Mouse (Mus musculus) ovary, postnatal 10 days (tissue): ENCODE results near the gene Cbx2.

Source experiments
- DNase-seq: peaks from one replicate; pipeline ENCODE4 v3.0.0; 2022; ENCODE audit warnings: low spot score

The Cbx2 gene

GRCm38 (mm10) chr11:119017506-119017905, 5.3 kb upstream of the Cbx2 start:
- no peak for DNase-seq

DNA sequence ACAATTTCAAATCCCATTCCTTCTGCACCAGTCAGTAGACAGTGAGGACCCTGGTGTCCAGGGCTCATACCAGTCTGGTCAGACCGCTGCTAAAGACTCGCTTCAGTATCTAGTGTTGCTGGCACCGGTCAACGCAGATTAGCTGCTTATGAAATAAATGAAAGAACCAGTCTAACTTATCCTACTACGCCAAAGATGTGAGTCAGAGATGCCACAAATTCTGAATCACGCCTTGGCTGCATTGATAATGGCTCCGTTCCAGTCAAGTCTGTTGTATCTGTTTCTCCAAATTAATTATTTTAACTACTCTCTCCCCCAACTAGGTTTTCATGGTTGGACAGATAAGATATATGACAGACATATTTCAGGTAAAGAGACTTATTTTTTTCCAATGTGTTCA, 1.6 kb upstream of the Cbx2 start:
- no peak for DNase-seq

GRCm38 (mm10) chr11:119022068-119022894, 481 bp upstream of the Cbx2 start:
- DNase-seq = no peak

GRCm38 (mm10) chr11:119023616-119023980, 836 bp downstream of the Cbx2 start:
- no peak for DNase-seq

DNA sequence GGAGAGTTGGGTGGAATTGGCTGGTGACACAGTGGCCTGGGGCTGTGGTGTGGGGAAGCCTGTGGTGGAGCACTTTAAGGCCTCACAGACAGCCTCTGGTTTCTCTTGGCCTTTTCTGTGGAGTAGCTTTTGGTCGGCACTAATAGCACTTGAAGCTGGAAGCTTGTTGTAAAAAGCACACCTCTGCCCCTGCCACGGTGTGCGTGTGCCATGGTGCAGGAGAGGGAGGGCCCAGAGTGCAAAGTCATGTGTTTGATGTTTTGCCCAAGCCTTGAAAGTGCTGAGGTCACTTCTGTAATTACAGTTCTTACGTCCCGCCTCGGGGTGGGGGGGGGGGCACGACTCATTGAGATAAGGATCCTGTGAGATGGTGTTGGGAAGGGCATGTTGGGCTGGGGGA, 1.5 kb downstream of the Cbx2 start:
- no peak for DNase-seq

GRCm38 (mm10) chr11:119026203-119026602, 3.4 kb downstream of the Cbx2 start:
- no peak for DNase-seq

DNA sequence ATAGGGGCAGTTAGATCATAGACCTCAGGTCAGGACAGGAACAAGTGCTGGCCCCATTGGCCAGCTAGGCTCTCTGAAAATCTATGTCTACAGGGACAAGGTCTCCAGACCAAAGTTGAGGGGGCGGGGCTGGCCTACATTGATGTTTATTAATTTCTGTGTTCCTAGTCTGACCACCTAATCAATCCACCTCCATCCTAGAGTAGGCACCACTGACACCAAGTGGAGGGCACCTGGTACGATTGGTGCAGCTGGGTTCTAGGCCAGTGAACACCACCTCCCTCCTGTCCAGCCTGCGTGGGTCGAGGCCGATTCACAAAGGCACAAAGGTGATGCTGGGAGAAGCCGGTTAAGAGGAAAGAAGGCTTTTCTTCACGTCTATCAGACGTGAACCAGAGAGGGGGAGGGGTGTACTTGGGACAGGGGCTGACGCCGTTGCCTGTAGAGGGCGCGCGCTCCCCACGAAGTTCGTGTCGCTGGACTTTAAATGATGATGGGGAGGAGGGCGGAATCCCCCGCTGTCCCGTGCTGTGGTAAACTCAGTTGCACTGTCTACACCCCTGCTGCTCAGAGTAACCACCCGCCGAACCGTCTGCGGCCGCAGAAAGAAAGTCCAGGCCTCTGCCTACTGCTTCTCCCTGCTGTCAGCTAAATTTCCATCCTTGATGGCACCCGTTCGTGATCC, 11.3 kb downstream of the Cbx2 start:
- DNase-seq = no peak

GRCm38 (mm10) chr11:119034635-119035034, 11.9 kb downstream of the Cbx2 start:
- no peak for DNase-seq

GRCm38 (mm10) chr11:119035094-119035685, 12.4 kb downstream of the Cbx2 start:
- no peak for DNase-seq

- no peak for DNase-seq
Observed at GRCm38 (mm10) chr11:119035686-119036165, 13.0 kb downstream of the Cbx2 start.

DNA sequence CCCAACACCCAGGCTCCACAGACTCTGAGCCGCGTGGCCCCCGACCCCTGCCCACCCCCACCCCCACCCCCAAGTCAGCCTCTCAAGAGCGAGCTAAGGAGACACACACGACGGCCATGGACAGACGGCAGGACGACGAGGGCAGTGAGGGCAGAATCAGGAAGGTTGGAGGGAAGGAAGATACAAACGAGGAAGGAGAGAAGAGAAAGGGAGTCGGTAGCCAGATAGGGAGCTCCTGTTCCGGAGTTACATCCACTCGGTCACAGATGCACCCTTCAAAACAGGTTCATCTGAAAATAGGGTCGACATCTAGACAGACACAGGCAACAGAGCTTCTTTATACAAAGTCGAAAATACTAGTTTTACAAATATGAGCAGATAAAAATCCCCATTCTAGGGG, 13.7 kb downstream of the Cbx2 start:
- no peak for DNase-seq

GRCm38 (mm10) chr11:119036934-119037779, 14.4 kb downstream of the Cbx2 start:
- DNase-seq = no peak

DNA sequence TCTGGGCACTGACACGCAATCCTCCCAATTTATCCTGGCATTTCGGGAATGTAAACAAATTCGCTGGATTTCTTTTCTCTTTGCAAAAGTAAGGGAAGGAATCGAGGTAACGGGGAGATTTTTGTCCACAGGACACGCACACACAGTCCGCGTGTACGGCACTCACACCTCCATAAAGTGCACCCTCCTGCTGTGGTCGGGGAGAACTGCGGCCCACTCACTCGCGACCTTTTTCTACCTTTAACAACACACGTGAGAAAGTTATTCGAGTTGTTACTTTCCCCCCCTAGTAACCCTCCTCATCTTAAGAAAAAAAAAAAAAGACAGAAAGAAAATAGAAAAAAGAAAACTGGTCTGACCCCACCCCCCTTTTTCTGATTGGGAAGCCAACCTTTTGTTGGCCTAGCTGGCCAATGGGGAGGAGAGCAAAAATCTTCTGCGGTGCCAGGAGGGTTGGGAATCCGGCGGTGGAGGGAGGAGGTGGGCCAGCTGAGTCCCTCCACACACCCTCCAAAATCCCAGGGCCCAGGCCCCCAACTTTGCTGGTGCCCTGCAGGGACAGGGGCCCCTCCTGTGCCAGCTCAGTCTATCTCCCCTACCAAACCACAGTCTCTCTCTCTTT, 15.1 kb downstream of the Cbx2 start:
- no peak for DNase-seq

GRCm38 (mm10) chr11:119038744-119039484, 16.2 kb downstream of the Cbx2 start:
- no peak for DNase-seq

GRCm38 (mm10) chr11:119039732-119040512, 17.2 kb downstream of the Cbx2 start:
- DNase-seq = no peak

DNA sequence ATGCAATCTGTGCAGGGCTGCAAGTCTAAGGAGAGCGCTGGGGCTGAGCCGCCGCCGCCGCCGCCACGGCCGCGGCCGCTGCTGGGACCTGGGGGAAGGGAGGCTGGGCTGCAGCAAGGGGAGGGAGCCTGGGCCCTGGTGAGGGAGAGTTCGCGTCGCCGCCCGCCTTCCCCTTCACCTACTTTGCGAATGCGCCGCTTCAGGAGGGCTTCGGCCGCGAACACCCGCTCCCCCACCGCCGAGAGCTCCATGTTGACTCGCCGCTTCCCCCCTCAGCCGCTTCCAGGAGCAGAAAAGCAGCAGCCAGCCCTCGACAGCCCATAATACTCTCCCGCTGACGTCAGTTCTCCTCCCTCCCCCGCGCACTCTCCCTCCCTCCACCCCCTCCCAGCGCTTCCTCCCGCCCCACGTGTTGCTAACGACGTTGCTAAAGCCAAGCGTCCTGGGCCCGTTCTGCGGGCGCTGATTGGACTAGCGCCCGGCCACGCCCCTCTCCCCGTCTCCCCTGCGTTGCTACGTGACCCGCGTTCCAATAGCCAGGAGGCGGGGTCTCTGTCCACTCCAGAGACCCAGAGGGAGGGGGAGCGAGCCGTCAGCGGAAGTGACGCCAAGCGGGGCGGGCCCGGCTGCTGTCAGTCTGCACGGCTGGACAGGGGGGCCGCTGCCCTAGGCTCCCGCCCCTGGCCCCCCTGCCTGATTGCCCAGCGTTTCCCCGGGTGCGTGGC, 18.0 kb downstream of the Cbx2 start, which contains the start of gene Cbx8:
Gene Cbx8, minus strand, starts transcription at position 370 of the 725 bp plus-strand sequence.
- DNase-seq = peak; percentile 94

DNA sequence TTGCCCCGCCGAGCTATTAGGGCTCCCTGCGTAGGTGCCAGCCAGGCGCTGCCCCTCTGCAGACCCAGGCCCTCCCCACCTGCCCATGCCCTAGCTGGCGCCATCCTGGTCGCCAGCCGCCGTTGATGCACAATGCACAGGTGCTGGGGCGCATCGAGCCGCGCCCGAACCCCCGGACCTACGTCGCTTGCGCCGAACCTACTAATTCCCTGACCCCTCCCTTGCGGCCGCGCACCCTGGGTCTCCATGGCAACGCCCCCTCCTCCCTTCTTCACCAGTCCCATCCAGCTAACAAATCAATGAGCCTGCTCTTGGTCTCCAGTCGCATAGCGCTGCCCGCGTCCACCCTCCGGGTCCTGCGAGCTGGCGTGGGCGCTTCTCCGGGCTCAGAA, 18.6 kb downstream of the Cbx2 start:
- DNase-seq = no peak

DNA sequence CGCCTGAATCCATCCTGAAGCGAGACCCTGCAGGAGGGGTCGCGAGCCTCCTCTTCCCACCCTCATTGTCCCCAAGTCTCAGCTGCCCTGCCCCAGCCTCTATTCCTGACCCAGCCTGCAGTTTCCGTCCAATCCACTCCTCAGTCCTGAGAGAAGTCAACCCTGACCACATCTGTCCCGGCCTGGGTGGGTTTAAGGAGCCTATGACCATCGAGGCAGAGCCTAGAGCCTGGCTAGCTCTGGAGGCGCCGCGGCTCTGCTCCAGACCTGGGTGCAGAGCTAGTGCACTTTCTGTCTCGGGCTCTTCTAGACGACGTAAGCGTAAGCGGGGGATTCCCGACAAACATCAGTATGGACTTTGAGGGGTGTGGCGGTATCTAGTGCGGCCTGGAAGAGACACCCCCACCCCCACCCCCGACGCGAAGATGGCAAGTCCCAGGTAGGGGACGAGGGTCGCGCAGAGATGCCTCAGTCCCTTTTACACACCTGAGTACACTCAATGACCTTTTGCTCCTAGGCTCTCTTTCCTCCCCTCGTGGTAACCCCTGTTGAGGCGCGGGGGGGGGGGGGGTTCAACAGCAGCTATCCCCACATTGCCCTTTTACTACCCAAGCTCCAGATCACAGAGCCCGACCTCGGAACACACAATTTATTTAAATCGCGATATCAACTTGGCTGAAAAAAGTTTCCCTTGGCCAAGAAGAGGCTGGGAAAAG, 19.1 kb downstream of the Cbx2 start:
- no peak for DNase-seq
